Comparison of ENCODE assay signal across 9 mouse cellular contexts in the genomic region with DNA sequence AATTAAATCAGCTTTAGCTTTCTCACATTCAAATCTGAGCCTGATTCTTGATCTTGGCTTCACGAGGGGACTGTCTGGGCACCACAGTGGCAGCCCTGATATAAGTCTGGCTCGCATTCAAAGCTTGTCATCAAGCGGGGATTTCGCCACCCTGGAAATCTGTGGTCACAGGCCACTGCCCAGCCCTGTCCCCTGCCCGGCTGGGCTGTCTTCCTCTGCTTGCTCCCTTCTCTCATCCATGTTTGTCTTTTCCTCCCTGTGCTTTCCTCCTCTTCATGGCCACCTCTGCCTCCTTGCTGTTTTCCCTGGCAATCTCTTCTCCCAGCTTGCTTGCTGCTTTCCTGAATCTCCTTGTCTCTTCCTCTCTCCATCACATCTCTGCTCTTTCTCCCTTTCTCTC. TPM values are rescaled to one million over a fixed set of nuclear protein-coding genes. Genes with fewer than 3 reads are reported as not detected.
DNase-seq lines count a peak whose midpoint lies in the region; ATAC-seq and TF ChIP-seq lines count a peak whose summit lies in the region.
"Had no signal": no experiment of that assay in that cellular context is flagged by ENCODE, and none has a peak within 500 bp of the region (broad histone marks: within the 10 kb centered on the region; RNA-seq: fewer than 3 reads in every experiment).

No protein-coding gene starts in this region.

- no peak for DNase-seq in embryonic facial prominence, embryonic 10.5 days (ENCODE audit: low spot score)
- no peak for DNase-seq in forebrain, postnatal 0 days
- no peak for DNase-seq in spleen, postnatal 4 days (ENCODE audit: low spot score in 2 of 2)
- no peak for DNase-seq in left cerebral cortex, postnatal 14 days (ENCODE audit: low spot score in 2 of 2)

- no peak overlapping the region for H3K27ac ChIP-seq in embryonic facial prominence, embryonic 13.5 days
- no peak overlapping the region for H3K27ac ChIP-seq in embryonic facial prominence, embryonic 10.5 days (replicated peaks)
- no peak overlapping the region for H3K27ac ChIP-seq in liver, embryonic 15.5 days (replicated peaks)
- H3K27ac ChIP-seq in liver, embryonic 12.5 days: no peak overlapping the region
- no peak overlapping the region for H3K27ac ChIP-seq in forebrain, postnatal 0 days (ENCODE audit: low read depth, low read length)
- H3K27ac ChIP-seq in midbrain, embryonic 16.5 days (ENCODE audit: low read length): peak overlapping the region; percentile 3; the same call in 1 of the 2 replicates
- H3K27ac ChIP-seq: liver, embryonic 14.5 days had no signal

- H3K9me3 ChIP-seq in embryonic facial prominence, embryonic 13.5 days: no peaks in the 10 kb centered on the region
- no peaks in the 10 kb centered on the region for H3K9me3 ChIP-seq in embryonic facial prominence, embryonic 10.5 days
- H3K9me3 ChIP-seq in liver, embryonic 15.5 days (replicated peaks): no peaks in the 10 kb centered on the region
- H3K9me3 ChIP-seq in liver, embryonic 12.5 days (replicated peaks): no peaks in the 10 kb centered on the region
- no peaks in the 10 kb centered on the region for H3K9me3 ChIP-seq in forebrain, postnatal 0 days (ENCODE audit: low read length)
- H3K9me3 ChIP-seq in midbrain, embryonic 16.5 days (replicated peaks; ENCODE audit: control insufficient read depth, low read length, poor library complexity, severe bottlenecking): no peaks in the 10 kb centered on the region

- intact Hi-C loops in left cerebral cortex, postnatal 14 days (cut with DNase I): loop anchor here (10.0 kb wide), 1 partner anchor 163 kb away; no protein-coding TSS in a partner anchor

- H3K4me3 ChIP-seq in embryonic facial prominence, embryonic 13.5 days: no peak overlapping the region
- no peak overlapping the region for H3K4me3 ChIP-seq in embryonic facial prominence, embryonic 10.5 days
- H3K4me3 ChIP-seq in liver, embryonic 15.5 days (replicated peaks): no peak overlapping the region
- no peak overlapping the region for H3K4me3 ChIP-seq in liver, embryonic 12.5 days
- H3K4me3 ChIP-seq in forebrain, postnatal 0 days (ENCODE audit: low read depth, low read length): no peak overlapping the region
- H3K4me3 ChIP-seq in midbrain, embryonic 16.5 days (ENCODE audit: low read depth, low read length): no peak overlapping the region

- peaks cover 39% of the 10 kb centered on the region for H3K27me3 ChIP-seq in embryonic facial prominence, embryonic 13.5 days
- H3K27me3 ChIP-seq in embryonic facial prominence, embryonic 10.5 days (replicated peaks; ENCODE audit: low read depth, poor library complexity, severe bottlenecking): peaks cover 21% of the 10 kb centered on the region
- H3K27me3 ChIP-seq in liver, embryonic 15.5 days: 0 out of 2 replicates have a peak, but pooled peaks cover 6% of the 10 kb centered on the region
- H3K27me3 ChIP-seq in liver, embryonic 12.5 days (replicated peaks): peaks cover 18% of the 10 kb centered on the region
- 0 out of 2 replicates have a peak, but pooled peaks cover 4% of the 10 kb centered on the region for H3K27me3 ChIP-seq in forebrain, postnatal 0 days (ENCODE audit: insufficient read depth, low read length)
- H3K27me3 ChIP-seq in midbrain, embryonic 16.5 days (ENCODE audit: control insufficient read depth, insufficient read depth, low read depth, low read length): 0 out of 2 replicates have a peak, but pooled peaks cover 2% of the 10 kb centered on the region

- no peak for ATAC-seq in embryonic facial prominence, embryonic 13.5 days (ENCODE audit: insufficient number of reproducible peaks, insufficient read depth, low FRiP score, low TSS enrichment, low read depth)
- ATAC-seq in liver, embryonic 15.5 days (ENCODE audit: insufficient read depth): no peak
- ATAC-seq in liver, embryonic 12.5 days: no peak
- ATAC-seq in forebrain, postnatal 0 days: no peak
- ATAC-seq in midbrain, embryonic 16.5 days: 0 out of 2 replicates have a peak, but pooled peaks have one; percentile 2

- H3K36me3 ChIP-seq in embryonic facial prominence, embryonic 13.5 days: no peaks in the 10 kb centered on the region
- H3K36me3 ChIP-seq in embryonic facial prominence, embryonic 10.5 days (replicated peaks): no peaks in the 10 kb centered on the region
- no peaks in the 10 kb centered on the region for H3K36me3 ChIP-seq in liver, embryonic 15.5 days (replicated peaks)
- no peaks in the 10 kb centered on the region for H3K36me3 ChIP-seq in liver, embryonic 12.5 days
- H3K36me3 ChIP-seq in forebrain, postnatal 0 days (ENCODE audit: insufficient read depth): no peaks in the 10 kb centered on the region
- H3K36me3 ChIP-seq in midbrain, embryonic 16.5 days (ENCODE audit: control insufficient read depth, insufficient read depth, low read length): no peaks in the 10 kb centered on the region

- peaks cover 17% of the 10 kb centered on the region for H3K4me1 ChIP-seq in embryonic facial prominence, embryonic 13.5 days
- peaks cover 16% of the 10 kb centered on the region for H3K4me1 ChIP-seq in embryonic facial prominence, embryonic 10.5 days
- H3K4me1 ChIP-seq in liver, embryonic 15.5 days (replicated peaks): no peaks in the 10 kb centered on the region
- H3K4me1 ChIP-seq in liver, embryonic 12.5 days: no peaks in the 10 kb centered on the region
- H3K4me1 ChIP-seq in forebrain, postnatal 0 days (ENCODE audit: insufficient read depth): no peaks in the 10 kb centered on the region; the same call in 1 of the 2 replicates
- peaks cover 9% of the 10 kb centered on the region for H3K4me1 ChIP-seq in midbrain, embryonic 16.5 days (ENCODE audit: control insufficient read depth, insufficient read depth, low read length)

- peak overlapping the region; percentile 56; the same call in 1 of the 2 replicates for H3K4me2 ChIP-seq in embryonic facial prominence, embryonic 13.5 days
- peak overlapping the region; percentile 39; the same call in 1 of the 2 replicates for H3K4me2 ChIP-seq in liver, embryonic 15.5 days
- H3K4me2 ChIP-seq in liver, embryonic 12.5 days: no peak overlapping the region
- peak overlapping the region; percentile 50; the same call in 1 of the 2 replicates for H3K4me2 ChIP-seq in forebrain, postnatal 0 days (ENCODE audit: low read depth)
- H3K4me2 ChIP-seq in midbrain, embryonic 16.5 days (ENCODE audit: low read length): peak overlapping the region; percentile 49; the same call in 1 of the 2 replicates

- H3K9ac ChIP-seq in embryonic facial prominence, embryonic 13.5 days: no peak overlapping the region
- H3K9ac ChIP-seq in liver, embryonic 15.5 days: no peak overlapping the region
- H3K9ac ChIP-seq in liver, embryonic 12.5 days: no peak overlapping the region
- H3K9ac ChIP-seq in forebrain, postnatal 0 days: peak overlapping the region; percentile 43
- H3K9ac ChIP-seq in midbrain, embryonic 16.5 days (ENCODE audit: low read depth, low read length): no peak overlapping the region
- H3K9ac ChIP-seq: liver, embryonic 14.5 days had no signal

- TF ChIP-seq CTCF in forebrain, postnatal 0 days (IDR thresholded peaks at IDR 0.05; ENCODE audit: low read depth): no peak

- WGBS in embryonic facial prominence, embryonic 13.5 days: 52% methylated on average over 5 of the region's 5 CpGs
- WGBS in embryonic facial prominence, embryonic 10.5 days: 62% methylated on average over 5 of the region's 5 CpGs
- WGBS in liver, embryonic 15.5 days (ENCODE audit: insufficient replicate concordance): 40% methylated on average over 5 of the region's 5 CpGs
- WGBS in liver, embryonic 12.5 days (ENCODE audit: insufficient replicate concordance): 45% methylated on average over 5 of the region's 5 CpGs
- WGBS in forebrain, postnatal 0 days: 48% methylated on average over 5 of the region's 5 CpGs
- 22% methylated on average over 5 of the region's 5 CpGs for WGBS in midbrain, embryonic 16.5 days

RNA-seq across cellular contexts. Expression of a gene that starts 6.7 kb away (rescaled TPM):
- 12.6 and 36.2 TPM in 2 replicates for polyA plus RNA-seq in embryonic facial prominence, embryonic 13.5 days (2015; fragmentation: Nextera tagmentation; extraction: Ambion mirVana)
- 52.0 and 90.2 TPM in 2 replicates for polyA plus RNA-seq in embryonic facial prominence, embryonic 10.5 days (2016; fragmentation: Nextera tagmentation; extraction: Ambion mirVana)
- 0.13 and 0.45 TPM in 2 replicates for polyA plus RNA-seq in liver, embryonic 15.5 days (2015; fragmentation: Nextera tagmentation; extraction: Ambion mirVana)
- polyA plus RNA-seq in liver, embryonic 12.5 days (2016; fragmentation: Nextera tagmentation; extraction: Ambion mirVana): not detected in 2 replicates
- 220 and 230 TPM in 2 replicates for total RNA-seq in forebrain, postnatal 0 days (2014; rRNA removed)
- 513 and 516 TPM in 2 replicates for polyA plus RNA-seq in forebrain, postnatal 0 days (2015; fragmentation: Nextera tagmentation; extraction: Ambion mirVana)
- 271 and 344 TPM in 2 replicates for polyA plus RNA-seq in midbrain, embryonic 16.5 days (2015; fragmentation: Nextera tagmentation; extraction: Ambion mirVana)
- total RNA-seq in left cerebral cortex, postnatal 14 days (2021): 100 to 1,000 TPM; 353 to 455 TPM

RNA-seq across cellular contexts. Expression of a gene that starts 34.7 kb away (rescaled TPM):
- polyA plus RNA-seq in embryonic facial prominence, embryonic 13.5 days (2015; fragmentation: Nextera tagmentation; extraction: Ambion mirVana): 0.79 and 2.4 TPM in 2 replicates
- 0.10 TPM in 1 of 2 replicates, not detected in the other for polyA plus RNA-seq in embryonic facial prominence, embryonic 10.5 days (2016; fragmentation: Nextera tagmentation; extraction: Ambion mirVana)
- not detected in 2 replicates for polyA plus RNA-seq in liver, embryonic 15.5 days (2015; fragmentation: Nextera tagmentation; extraction: Ambion mirVana)
- not detected in 2 replicates for polyA plus RNA-seq in liver, embryonic 12.5 days (2016; fragmentation: Nextera tagmentation; extraction: Ambion mirVana)
- 0.38 and 0.62 TPM in 2 replicates for total RNA-seq in forebrain, postnatal 0 days (2014; rRNA removed)
- 0.24 and 0.36 TPM in 2 replicates for polyA plus RNA-seq in forebrain, postnatal 0 days (2015; fragmentation: Nextera tagmentation; extraction: Ambion mirVana)
- 0.11 and 0.34 TPM in 2 replicates for polyA plus RNA-seq in midbrain, embryonic 16.5 days (2015; fragmentation: Nextera tagmentation; extraction: Ambion mirVana)
- under 1 TPM; 0.18 to 0.30 TPM for total RNA-seq in left cerebral cortex, postnatal 14 days (2021)
- polyA plus RNA-seq: liver, embryonic 14.5 days had no signal
